Mouse (Mus musculus): Measurements from ENCODE around the gene Slc30a7. TPM values are rescaled to one million over a fixed set of nuclear protein-coding genes. Genes with fewer than 3 reads are reported as not detected.

The Slc30a7 gene
- total and polyA plus RNA-seq, 2 experiments, result 5.8 to 11.2 TPM

- Histone ChIP-seq H3K36me3 (ENCODE audit: control insufficient read depth, insufficient read depth, low read length) (peaks cover 36% of the 10 kb centered on the region), H3K4me1 (ENCODE audit: control insufficient read depth, insufficient read depth, low read length) (no peaks in the 10 kb centered on the region), H3K9ac (ENCODE audit: low read depth, low read length) (no peak overlapping the region), H3K79me2 (ENCODE audit: control insufficient read depth, insufficient read depth, low read length) (no peaks in the 10 kb centered on the region), H3K4me3 (ENCODE audit: insufficient read depth, low read depth, low read length) (no peak overlapping the region), H3K27me3 (ENCODE audit: control insufficient read depth, insufficient read depth, low read length) (no peaks in the 10 kb centered on the region), H3K27ac (replicated peaks; ENCODE audit: insufficient read depth, low read depth, low read length) (no peak overlapping the region)
- WGBS, result 88% methylated on average over 4 of the region's 4 CpGs
- no peak for TF ChIP-seq POLR2A (IDR thresholded peaks at IDR 0.05; ENCODE audit: extremely low read depth, insufficient read depth, low read length)
- no peak for TF ChIP-seq CTCF (IDR thresholded peaks at IDR 0.05; ENCODE audit: low read depth, low read length)
- no peak for DNase-seq (ENCODE audit: extremely low read depth, low read depth, low spot score)
These were observed 66.7 kb downstream of the Slc30a7 start for GRCm38 (mm10) chr3:115940510-115940909.

- 84% methylated on average over 10 of the region's 10 CpGs for WGBS
- no peak for DNase-seq (ENCODE audit: extremely low read depth, low read depth, low spot score)
- Histone ChIP-seq H3K27me3 (ENCODE audit: control insufficient read depth, insufficient read depth, low read length) (no peaks in the 10 kb centered on the region), H3K79me2 (ENCODE audit: control insufficient read depth, insufficient read depth, low read length) (no peaks in the 10 kb centered on the region), H3K4me3 (ENCODE audit: insufficient read depth, low read depth, low read length) (no peak overlapping the region), H3K9ac (ENCODE audit: low read depth, low read length) (no peak overlapping the region), H3K27ac (replicated peaks; ENCODE audit: insufficient read depth, low read depth, low read length) (no peak overlapping the region), H3K4me1 (ENCODE audit: control insufficient read depth, insufficient read depth, low read length) (no peaks in the 10 kb centered on the region), H3K36me3 (ENCODE audit: control insufficient read depth, insufficient read depth, low read length) (peaks cover 20% of the 10 kb centered on the region)
- no peak for TF ChIP-seq CTCF (IDR thresholded peaks at IDR 0.05; ENCODE audit: low read depth, low read length)
- TF ChIP-seq POLR2A (IDR thresholded peaks at IDR 0.05; ENCODE audit: extremely low read depth, insufficient read depth, low read length), result no peak
These were observed 69.4 kb downstream of the Slc30a7 start for GRCm38 (mm10) chr3:115937807-115938206.

GRCm38 (mm10) chr3:115936734-115937599 lies 70.2 kb downstream of the Slc30a7 start:
- H3K36me3 ChIP-seq (ENCODE audit: control insufficient read depth, insufficient read depth, low read length), result peaks cover 19% of the 10 kb centered on the region
- H3K9ac ChIP-seq (ENCODE audit: low read depth, low read length), result no peak overlapping the region
- H3K79me2 ChIP-seq (ENCODE audit: control insufficient read depth, insufficient read depth, low read length), result no peaks in the 10 kb centered on the region
- DNase-seq (ENCODE audit: extremely low read depth, low read depth, low spot score), result peak; percentile 47
- H3K4me1 ChIP-seq (ENCODE audit: control insufficient read depth, insufficient read depth, low read length), result no peaks in the 10 kb centered on the region
- H3K27ac ChIP-seq (replicated peaks; ENCODE audit: insufficient read depth, low read depth, low read length), result no peak overlapping the region
- no peaks in the 10 kb centered on the region for H3K27me3 ChIP-seq (ENCODE audit: control insufficient read depth, insufficient read depth, low read length)
- TF ChIP-seq CTCF (IDR thresholded peaks at IDR 0.05; ENCODE audit: low read depth, low read length), result peak; percentile 73; the same call in 1 of the 2 replicates
- no peak for TF ChIP-seq POLR2A (IDR thresholded peaks at IDR 0.05; ENCODE audit: extremely low read depth, insufficient read depth, low read length)
- no peak overlapping the region for H3K4me3 ChIP-seq (ENCODE audit: insufficient read depth, low read depth, low read length)
- 59% methylated on average over 4 of the region's 4 CpGs for WGBS

GRCm38 (mm10) chr3:115933293-115934186 lies 73.7 kb downstream of the Slc30a7 start:
- Histone ChIP-seq H3K27me3 (ENCODE audit: control insufficient read depth, insufficient read depth, low read length) (no peaks in the 10 kb centered on the region), H3K4me1 (ENCODE audit: control insufficient read depth, insufficient read depth, low read length) (no peaks in the 10 kb centered on the region), H3K36me3 (ENCODE audit: control insufficient read depth, insufficient read depth, low read length) (peaks cover 12% of the 10 kb centered on the region), H3K4me3 (ENCODE audit: insufficient read depth, low read depth, low read length) (no peak overlapping the region), H3K9ac (ENCODE audit: low read depth, low read length) (no peak overlapping the region), H3K79me2 (ENCODE audit: control insufficient read depth, insufficient read depth, low read length) (no peaks in the 10 kb centered on the region), H3K27ac (replicated peaks; ENCODE audit: insufficient read depth, low read depth, low read length) (no peak overlapping the region)
- DNase-seq (ENCODE audit: extremely low read depth, low read depth, low spot score), result no peak
- whole genome bisulfite sequencing, result 91% methylated on average over 18 of the region's 18 CpGs
- TF ChIP-seq POLR2A (IDR thresholded peaks at IDR 0.05; ENCODE audit: extremely low read depth, insufficient read depth, low read length) (no peak), CTCF (IDR thresholded peaks at IDR 0.05; ENCODE audit: low read depth, low read length) (no peak)

GRCm38 (mm10) chr3:115931701-115932100 lies 75.5 kb downstream of the Slc30a7 start:
- no peak overlapping the region for H3K4me3 ChIP-seq (ENCODE audit: insufficient read depth, low read depth, low read length)
- 91% methylated on average over 6 of the region's 6 CpGs for WGBS
- TF ChIP-seq CTCF (IDR thresholded peaks at IDR 0.05; ENCODE audit: low read depth, low read length) (no peak), POLR2A (IDR thresholded peaks at IDR 0.05; ENCODE audit: extremely low read depth, insufficient read depth, low read length) (no peak)
- H3K9ac ChIP-seq (ENCODE audit: low read depth, low read length), result no peak overlapping the region
- no peak for DNase-seq (ENCODE audit: extremely low read depth, low read depth, low spot score)
- H3K36me3 ChIP-seq (ENCODE audit: control insufficient read depth, insufficient read depth, low read length), result peaks cover 17% of the 10 kb centered on the region
- no peaks in the 10 kb centered on the region for H3K79me2 ChIP-seq (ENCODE audit: control insufficient read depth, insufficient read depth, low read length)
- no peaks in the 10 kb centered on the region for H3K27me3 ChIP-seq (ENCODE audit: control insufficient read depth, insufficient read depth, low read length)
- no peaks in the 10 kb centered on the region for H3K4me1 ChIP-seq (ENCODE audit: control insufficient read depth, insufficient read depth, low read length)
- no peak overlapping the region for H3K27ac ChIP-seq (replicated peaks; ENCODE audit: insufficient read depth, low read depth, low read length)
